Mouse (Mus musculus) monocyte, adult 2 months (primary cell): Measurements from ENCODE around the gene Gm7029.
"Not testable (repeated sequence)": the region's sequence is repeated elsewhere in the genome, so short reads cannot be mapped to it uniquely, and the experiment has no call there.

ENCODE experiments used
- DNase-seq, 2 experiments: peaks; one replicate each; pipeline ENCODE4 v3.0.0; 2022; ENCODE audit warnings: low spot score in 2 of 2, low read depth in 1 of 2

Gm7029 gene

DNA sequence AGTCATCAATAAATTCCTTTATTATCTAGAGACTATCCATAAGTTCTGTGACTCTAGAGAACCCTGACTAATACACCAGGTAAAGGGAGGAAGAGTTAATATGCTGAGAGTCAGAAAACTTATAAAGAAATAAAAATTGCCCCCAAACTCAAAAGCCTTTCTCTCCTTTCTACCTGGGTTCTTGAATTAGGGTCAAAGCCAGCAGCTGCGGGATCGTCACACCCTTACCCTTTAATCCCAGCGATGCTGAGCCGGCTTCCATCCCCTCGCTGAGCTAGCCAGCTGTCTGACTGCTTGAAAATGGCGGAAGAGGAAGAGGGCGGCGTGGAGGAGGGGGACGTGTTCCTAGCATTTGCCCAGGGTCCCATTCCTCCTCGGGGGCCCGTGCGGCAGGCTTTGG lies at the start of gene Gm7029:
Gene Gm7029, plus strand, starts transcription at position 301 of the 400 bp plus-strand sequence.
- DNase-seq = not testable (repeated sequence)

DNA sequence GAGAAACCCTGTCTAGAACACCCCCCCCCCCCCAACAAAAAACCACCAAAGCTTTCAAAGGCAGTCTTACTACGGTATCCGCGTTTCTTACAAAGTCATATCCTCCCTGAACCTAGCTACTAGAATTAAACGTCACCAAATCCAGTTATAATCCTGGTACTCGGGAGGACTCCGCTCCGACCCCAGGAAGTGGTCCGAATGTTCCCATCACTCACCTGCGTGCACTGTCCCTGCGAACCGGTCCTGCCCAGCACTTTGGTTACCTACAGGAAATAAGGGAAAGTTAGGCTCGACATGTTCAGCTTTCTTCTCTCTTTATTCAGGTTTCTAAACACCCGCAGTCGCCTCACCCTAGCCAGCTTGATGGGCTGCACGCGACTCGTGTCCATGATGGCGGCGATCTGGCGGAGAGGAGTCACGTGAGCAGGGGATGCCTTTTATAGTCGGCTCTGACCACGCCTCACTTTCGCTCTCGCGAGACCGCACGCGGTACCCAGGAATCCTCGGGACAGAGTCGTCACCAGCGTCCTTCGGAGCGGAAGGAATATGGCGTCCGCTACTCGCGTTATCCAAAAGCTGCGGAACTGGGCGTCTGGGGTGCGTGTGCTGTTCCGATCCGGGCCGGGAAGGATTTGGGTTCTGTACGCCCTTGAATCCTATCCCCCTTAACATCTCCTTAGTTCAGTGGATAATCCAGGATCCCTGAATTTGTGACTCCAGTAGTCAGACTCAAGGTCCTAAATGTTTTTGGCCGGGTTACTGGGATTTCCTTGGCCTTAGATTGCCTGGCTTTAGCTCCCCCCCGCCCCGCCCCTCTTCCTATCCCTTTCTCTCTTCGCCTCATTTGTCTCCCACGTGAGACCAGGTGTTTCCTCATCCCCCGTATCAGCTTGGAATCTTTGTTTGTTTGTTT lies 49.3 kb upstream of the Gm7029 start, which contains the start of the genes Rps28 and Ndufa7:
Gene Rps28, minus strand, starts transcription at position 479 of the 913 bp plus-strand sequence.
Gene Ndufa7, plus strand, starts transcription at position 489 of the 913 bp plus-strand sequence.
- DNase-seq = peak; percentile 95 to 99

DNA sequence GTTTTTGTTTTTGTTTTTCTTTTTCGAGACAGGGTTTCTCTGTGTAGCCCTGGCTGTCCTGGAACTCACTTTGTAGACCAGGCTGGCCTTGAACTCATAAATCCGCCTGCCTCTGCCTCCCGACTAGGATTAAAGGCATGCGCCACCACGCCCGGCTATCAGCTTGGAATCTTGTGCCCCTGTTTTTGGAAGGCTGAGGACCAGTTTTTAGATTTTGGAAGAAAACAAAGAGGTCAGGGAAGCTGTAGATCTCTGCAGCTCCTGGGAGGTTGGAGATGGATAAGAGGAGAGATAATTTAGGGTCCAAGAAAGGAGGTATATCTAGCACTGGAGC lies 48.7 kb upstream of the Gm7029 start:
- not testable (repeated sequence) for DNase-seq

DNA sequence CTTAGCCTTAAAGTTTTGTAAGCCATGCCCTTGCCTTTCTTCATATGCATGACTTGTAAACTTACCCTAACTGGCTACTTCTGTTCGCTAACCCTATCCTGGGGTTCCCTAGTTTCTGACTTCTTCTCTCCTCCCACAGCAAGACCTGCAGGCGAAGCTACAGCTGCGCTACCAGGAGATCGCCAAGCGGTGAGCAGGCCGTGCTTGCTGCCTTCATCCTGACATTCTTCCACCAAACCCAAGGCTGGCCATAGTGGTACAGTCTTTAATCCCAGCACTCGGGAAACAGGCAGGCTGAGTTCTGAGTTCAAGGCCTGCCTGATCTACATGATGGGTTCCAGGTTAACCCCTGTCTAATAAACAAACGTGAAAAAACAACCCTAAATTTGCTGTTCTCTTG lies 48.2 kb upstream of the Gm7029 start:
- no peak for DNase-seq

DNA sequence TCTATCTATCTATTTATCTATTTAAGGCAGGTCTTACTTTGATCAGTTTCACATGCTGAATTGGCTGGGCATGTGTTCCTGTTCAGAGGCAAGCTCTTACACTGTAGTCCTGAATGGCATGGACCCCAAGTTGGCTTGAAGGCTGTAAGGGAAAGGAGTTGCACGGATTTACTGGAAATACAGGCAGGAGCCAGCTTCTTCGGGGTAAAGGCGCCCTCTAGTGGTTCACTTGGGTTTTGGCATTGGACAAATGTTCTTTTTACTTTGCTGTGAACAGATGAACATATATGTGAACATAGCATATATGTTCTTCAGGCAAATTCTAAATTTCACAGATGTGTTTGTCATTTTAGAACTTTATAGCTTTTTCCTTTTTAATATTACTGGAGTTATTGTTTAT lies 46.8 kb upstream of the Gm7029 start:
- peak in 1 of 2 experiments; percentile 52 for DNase-seq

DNA sequence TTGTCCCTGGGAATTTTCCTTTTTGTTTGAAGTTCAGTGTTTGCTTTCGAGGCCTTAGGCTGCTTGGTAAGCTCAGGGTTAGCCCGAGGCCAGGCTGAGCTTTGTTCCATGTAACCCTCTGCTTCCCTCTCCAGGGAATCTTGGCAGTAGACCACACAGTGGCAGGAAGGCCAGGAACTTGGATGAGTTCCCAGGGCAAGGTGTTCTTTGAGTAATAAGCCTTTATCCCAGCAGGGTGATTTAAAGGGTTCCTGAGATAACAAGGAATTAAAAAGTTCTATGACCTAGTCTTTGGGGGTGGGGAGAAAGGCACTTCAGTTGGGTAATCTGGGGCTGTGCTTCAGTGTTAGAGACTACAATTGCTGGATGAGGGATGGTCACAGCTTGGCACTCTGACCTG lies 44.7 kb upstream of the Gm7029 start:
- no peak for DNase-seq

DNA sequence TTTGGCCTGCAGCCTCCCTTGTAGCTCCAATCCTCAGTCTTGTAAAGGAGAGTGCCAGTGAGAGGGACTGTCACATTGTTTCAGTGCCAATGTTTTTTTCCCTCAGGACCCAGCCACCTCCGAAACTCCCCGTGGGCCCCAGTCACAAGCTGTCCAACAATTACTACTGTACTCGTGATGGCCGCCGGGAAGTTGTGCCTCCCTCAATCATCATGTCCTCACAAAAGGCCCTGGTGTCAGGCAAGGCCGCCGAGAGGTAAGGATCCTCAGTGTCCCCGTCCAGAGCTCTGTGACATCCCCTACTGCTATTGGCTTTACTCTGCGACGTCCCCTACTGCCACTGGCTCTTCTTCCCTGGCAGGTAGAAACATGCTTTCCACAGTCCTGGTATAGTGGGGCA lies 44.1 kb upstream of the Gm7029 start:
- no peak for DNase-seq

DNA sequence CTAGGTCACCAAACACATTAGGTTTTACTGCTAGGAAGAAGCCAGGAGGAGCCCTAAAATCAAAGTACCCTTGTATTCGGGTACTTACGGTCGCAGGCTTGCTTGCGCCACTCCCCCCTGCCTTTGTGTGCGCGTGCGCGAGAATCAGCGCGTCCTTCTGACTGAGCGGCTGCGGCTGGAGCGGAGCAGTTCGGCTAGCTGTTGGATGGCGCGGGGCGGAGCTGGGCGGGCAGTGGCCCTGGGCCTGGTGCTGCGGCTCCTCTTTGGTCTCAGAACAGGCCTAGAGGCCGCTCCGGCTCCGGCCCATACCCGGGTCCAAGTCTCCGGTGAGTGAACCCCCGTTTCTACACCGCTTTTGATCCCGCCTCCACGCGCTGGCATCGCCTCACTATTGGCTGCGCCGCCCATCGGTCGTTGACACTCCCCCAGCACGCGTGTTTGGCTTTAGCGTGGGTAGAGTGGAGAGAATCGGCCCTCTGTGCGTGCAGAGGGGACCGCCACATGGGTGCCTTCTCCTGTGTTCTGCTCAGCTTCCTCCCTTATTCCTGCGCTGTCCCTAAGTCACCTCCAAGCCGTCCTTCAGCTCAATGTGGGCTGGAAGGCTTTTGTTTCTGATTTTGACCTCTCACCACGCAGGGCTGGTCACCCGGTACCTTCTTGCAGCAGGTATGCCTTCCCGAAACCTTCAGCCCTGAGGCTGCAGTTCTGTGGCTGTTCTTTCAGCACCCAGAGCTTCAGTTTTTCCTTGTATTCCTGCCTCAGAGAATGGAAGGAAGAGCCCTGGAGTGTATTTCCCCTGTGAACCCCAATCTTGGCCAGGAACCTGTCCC lies 30.5 kb upstream of the Gm7029 start, which contains the start of gene Cd320:
Gene Cd320, plus strand, starts transcription at position 126 of the 830 bp plus-strand sequence.
- DNase-seq = peak; percentile 68 to 86

DNA sequence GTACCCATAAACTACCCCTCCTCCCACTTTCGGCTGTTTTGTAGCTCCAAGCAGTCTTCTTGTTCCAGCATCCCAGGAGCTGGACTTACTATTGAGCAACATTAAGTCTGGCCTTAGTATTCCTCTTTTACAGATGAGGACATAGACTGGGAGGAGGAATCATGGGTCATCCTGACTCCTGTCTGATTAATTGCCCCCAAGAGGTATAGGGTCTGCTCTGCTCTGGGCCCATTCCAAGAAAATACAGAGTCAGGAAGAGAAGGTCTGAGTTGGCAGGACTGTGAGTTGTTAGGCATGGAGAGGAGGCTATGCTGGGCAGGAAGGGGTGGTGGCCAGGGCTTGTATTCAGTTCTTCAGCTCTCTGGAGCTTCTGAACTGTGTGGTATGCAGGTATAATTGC lies 29.4 kb upstream of the Gm7029 start:
- no peak for DNase-seq

DNA sequence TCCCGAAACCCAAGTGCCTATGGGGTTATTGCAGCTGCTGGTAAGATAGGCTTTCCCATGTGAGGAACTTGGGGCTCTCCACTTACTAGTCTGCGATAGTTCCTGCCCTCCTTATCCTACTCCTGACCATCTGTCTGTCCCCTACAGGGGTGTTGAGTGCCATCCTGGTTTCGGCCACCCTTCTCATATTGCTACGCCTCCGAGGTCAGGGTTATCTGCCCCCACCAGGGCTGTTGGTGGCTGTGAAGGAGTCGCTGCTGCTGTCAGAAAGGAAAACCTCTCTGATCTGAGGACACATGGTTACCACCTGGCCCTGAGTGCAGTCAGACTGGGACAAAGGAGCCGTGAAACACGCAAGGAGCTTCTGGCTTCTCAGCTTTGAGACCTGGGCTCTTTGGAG lies 25.5 kb upstream of the Gm7029 start:
- no peak for DNase-seq

DNA sequence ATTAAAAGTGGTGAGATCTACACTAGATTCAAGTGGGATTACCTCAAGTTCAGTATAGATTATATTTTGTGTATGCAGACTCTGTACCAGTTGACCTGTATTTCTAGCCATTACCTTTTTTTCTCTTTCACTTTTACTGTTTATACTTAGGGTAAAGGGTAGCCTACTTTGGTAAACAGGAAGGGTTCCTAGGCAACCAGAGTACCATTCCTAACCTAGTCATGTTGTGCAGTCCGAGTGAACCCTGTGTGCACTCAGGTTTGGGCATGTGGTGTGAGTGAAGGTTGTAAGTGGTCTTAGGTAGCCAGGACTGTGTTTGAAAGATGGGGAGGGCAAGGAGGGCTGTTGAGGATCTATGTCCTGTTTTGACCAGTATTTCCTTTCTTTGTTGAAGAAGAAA lies 22.3 kb upstream of the Gm7029 start:
- no peak for DNase-seq

DNA sequence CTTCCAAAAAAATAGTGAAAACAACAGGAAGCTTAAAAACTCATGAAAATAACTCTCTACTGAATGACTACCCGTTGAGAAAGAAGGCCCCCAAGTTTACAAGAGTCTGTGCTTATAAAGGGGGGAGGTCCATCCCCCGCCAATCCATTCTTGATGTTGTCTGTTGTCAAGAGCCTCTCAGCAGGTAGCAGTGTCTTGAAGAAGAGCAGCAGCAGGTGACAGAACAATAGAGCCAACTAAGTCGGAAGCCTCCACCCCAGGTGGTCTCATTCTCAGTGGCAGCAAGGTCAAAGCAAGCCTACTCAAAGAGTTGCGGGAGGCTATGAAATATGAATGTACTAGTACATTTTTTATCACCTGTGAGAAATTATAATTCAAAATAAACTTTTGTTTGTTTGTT lies 15.8 kb upstream of the Gm7029 start:
- no peak for DNase-seq

DNA sequence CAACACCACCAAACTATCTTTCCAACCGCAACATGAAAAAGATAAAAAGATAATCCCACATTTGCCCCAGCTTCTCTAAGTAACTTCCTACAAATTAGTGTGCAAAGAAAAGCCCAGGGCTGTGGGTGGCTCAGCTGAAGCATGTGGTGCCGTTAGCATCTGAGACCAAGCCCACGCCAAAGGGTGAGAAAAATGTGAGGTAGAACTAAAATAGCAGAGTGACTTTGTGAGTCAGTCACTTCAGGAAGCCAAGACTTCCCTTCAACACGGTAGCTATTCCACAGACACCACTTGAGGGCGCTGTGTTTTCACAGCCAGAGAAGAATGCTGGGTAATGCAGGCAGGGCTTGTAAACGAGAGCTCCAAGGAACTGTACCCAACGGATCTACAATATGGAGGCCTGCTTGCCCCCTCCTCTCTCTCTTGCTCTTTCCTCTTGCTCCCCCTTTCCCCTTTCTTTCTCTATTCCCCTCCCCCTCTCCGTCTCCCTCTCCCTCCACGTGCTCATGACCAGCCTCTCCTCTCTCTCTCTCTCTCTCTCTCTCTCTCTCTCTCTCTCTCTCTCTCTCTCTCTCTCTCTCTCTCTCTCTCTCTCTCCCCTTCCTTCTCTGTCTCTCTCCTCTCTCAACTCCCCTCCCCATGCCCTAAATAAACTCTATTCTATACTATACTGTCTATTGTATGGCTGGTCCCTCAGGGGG lies 8.2 kb upstream of the Gm7029 start:
- peak; percentile 23 to 47 for DNase-seq

DNA sequence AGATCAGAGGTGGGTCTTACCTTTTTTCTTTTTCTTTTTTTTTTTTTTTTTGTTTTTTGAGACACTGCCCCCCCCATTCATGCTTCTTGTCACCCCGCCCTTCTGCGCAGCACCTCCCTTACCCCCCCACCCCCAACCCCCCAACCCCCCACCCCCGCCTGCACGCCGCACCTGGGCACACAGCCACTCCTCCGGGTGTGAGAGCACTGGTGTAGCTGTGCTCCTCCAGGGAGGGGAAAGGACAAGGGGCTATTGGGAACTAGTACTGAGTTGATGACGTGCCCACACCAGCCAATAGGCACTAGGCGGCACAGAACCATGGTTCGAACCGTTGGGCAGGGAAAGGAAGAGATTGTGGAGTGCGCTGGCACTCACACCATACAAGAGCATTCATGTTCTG lies 774 bp downstream of the Gm7029 start:
- no peak for DNase-seq

DNA sequence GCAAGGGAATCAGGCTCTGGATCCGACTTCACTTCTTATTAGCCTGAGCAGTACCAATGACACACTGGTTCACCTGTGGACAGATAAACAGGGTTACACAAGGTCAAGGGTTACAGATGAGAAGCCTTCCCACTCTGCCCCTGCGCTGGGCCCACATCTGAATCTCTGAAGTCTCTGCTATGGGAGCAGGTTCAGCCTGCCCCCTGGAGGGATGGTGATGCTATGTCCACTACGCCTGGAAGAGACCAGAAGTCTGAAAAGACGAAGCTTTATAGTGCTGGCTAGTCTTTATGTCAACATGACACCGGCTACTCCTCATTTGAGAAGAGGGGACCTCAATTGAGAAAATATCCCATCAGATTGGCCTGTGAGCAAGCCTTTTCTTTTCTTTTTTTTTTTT lies 2.2 kb downstream of the Gm7029 start:
- not testable (repeated sequence) for DNase-seq

DNA sequence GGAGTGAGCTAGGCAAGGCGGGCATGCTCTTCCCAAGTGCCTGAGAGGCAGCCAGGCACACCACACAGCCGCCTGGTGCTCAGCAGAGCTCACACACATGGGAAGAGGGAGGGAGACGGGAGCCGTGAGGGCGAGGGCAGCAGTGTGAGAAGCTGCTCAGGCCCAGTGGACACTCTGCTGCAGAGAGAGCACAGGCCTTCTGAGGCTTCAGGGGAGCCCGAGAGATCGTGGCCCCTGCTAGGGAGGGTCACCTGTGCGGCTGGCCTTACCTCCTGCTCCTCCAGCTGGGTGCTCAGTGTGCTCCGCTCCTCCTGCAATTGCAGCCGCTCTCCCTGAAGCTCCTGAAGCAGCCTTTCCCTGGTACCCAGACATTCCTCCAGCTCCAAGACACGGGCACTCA lies 10.7 kb downstream of the Gm7029 start:
- DNase-seq = not testable (repeated sequence)

DNA sequence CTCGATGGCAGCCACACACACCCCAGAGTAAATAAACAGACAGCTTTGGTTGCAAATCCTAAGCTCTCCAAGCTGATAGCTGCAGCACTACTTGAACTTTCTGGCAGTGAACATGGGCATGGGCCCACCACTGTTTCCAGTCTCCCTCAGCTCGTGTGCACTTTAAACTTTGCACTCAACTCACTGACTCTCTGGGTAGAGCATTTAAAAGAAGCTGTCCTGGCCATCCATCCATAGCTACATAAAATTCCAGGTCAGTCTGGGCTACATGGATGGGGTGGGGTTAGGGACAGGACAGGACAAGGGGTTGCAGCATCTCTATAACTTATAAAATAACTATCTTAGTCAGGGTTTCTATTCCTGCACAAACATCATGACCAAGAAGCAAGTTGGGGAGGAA lies 14.2 kb downstream of the Gm7029 start:
- DNase-seq = not testable (repeated sequence)

DNA sequence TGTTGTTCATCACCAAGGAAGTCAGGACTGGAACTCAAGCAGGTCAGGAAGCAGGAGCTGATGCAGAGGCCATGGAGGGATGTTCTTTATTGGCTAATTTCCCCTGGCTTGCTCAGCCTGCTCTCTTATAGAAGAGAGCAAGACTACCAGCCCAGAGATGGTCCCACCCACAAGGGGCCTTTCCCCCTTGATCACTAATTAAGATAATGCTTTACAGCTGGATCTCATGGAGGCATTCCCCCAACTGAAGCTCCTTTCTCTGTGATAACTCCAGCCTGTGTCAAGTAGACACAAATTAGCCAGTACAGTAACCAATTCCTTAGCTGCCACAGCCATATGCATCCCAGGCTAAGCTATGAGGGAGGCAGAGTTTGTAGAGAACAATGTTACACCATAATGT lies 14.6 kb downstream of the Gm7029 start:
- DNase-seq = not testable (repeated sequence)

DNA sequence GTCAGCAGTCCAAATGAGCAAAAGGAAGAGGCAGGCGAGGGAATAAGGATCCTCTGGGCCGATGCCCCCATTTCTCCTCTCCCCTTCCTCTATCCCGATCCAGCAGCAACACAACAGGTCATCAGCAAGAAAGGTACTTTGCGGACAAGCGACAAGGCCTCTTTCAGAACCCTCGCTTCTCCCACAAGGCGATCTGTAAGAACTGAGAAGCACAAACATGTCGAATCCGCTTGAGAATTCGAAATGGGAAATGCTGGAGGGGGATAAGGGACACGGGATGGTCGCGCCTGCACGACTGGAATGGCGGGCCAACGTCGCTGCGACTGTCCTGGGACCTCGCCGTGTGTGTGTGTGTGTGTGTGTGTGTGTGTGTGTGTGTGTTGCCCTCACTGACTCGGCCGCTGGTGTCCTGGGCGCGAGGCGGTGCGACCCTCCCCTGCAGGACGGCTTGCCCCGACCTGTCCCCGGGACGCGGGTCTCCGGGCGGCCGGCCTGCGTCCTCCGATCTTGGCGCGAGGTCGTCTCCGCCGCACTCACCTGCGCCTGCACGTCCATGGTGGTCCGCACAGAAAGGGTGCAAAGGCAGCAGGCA lies 16.4 kb downstream of the Gm7029 start:
- not testable (repeated sequence) for DNase-seq

DNA sequence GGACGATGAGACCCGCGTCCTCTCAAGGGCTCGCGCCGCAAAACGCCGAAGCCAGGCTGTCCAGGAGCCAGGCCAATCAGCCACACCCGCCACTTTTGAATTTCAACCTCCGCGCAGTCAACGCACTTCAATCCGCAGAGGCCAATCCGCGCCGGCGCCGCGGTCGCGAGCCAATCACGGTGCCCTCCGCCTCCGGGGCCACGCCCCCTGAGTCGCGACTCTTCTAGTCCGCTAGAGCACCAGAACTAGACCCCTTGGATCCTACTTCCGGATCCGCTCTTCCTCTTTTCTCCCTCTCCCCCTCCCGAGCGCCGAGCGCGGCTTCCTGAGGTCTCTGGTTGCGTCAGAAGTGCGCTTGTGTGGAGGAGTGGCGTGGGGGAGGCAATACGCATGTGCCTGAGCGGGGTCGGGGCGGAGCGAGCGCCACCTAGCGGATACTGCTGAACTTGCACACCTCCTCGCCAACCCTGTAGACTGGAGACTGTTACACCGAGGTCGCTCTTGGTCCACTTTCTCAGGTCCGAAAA lies 17.0 kb downstream of the Gm7029 start, which contains the start of gene Kifc1:
Gene Kifc1, minus strand, starts transcription at position 129 of the 527 bp plus-strand sequence.
- DNase-seq = peak; percentile 98 to 99
